Mouse (Mus musculus): ENCODE data around the gene Hivep3.

Hivep3 gene

GRCm38 (mm10) chr4:119876535-119877160 is 143.1 kb downstream of the Hivep3 start:
- no peak for DNase-seq

GRCm38 (mm10) chr4:119878218-119878617 is 144.6 kb downstream of the Hivep3 start:
- no peak for DNase-seq

- no peak for DNase-seq
Observed at GRCm38 (mm10) chr4:119879671-119880070, 146.1 kb downstream of the Hivep3 start.

GRCm38 (mm10) chr4:119880270-119880669 is 146.7 kb downstream of the Hivep3 start:
- no peak for DNase-seq

- no peak for DNase-seq
Observed at GRCm38 (mm10) chr4:119881292-119881691, 147.7 kb downstream of the Hivep3 start.

- DNase-seq: no peak
Observed at GRCm38 (mm10) chr4:119882401-119882800, 148.8 kb downstream of the Hivep3 start.

- no peak for DNase-seq
Observed at GRCm38 (mm10) chr4:119882814-119883213, 149.2 kb downstream of the Hivep3 start.

GRCm38 (mm10) chr4:119886621-119887020 is 153.0 kb downstream of the Hivep3 start:
- no peak for DNase-seq

- DNase-seq: no peak
Observed at GRCm38 (mm10) chr4:119887523-119888177, 154.1 kb downstream of the Hivep3 start.

GRCm38 (mm10) chr4:119889760-119890159 is 156.2 kb downstream of the Hivep3 start:
- DNase-seq: no peak

GRCm38 (mm10) chr4:119893255-119893779 is 159.7 kb downstream of the Hivep3 start:
- DNase-seq: no peak

GRCm38 (mm10) chr4:119894797-119895458 is 161.3 kb downstream of the Hivep3 start:
- DNase-seq: no peak

GRCm38 (mm10) chr4:119895504-119895903 is 161.9 kb downstream of the Hivep3 start:
- DNase-seq: no peak

- no peak for DNase-seq
Observed at GRCm38 (mm10) chr4:119896572-119896971, 163.0 kb downstream of the Hivep3 start.

GRCm38 (mm10) chr4:119897054-119897855 is 163.7 kb downstream of the Hivep3 start:
- no peak for DNase-seq

- DNase-seq: peak; percentile 53
Observed at GRCm38 (mm10) chr4:119901556-119902491, 168.2 kb downstream of the Hivep3 start.

GRCm38 (mm10) chr4:119903328-119903727 is 169.7 kb downstream of the Hivep3 start:
- peak; percentile 74 for DNase-seq

- DNase-seq: no peak
Observed at GRCm38 (mm10) chr4:119903806-119904205, 170.2 kb downstream of the Hivep3 start.

- DNase-seq: no peak
Observed at GRCm38 (mm10) chr4:119904296-119904695, 170.7 kb downstream of the Hivep3 start.

- no peak for DNase-seq
Observed at GRCm38 (mm10) chr4:119907106-119907505, 173.5 kb downstream of the Hivep3 start.

GRCm38 (mm10) chr4:119911071-119911904 is 177.7 kb downstream of the Hivep3 start:
- DNase-seq: no peak
